Mouse (Mus musculus) kidney, postnatal 4 days (tissue): ENCODE measurements around the gene Mup17.
"Not testable (repeated sequence)": the region's sequence is repeated elsewhere in the genome, so short reads cannot be mapped to it uniquely, and the experiment has no call there.

ENCODE experiments used
- DNase-seq, 2 experiments: peaks; one replicate each; pipeline ENCODE4 v3.0.0; 2021; ENCODE audit warnings: mixed read lengths in 2 of 2

Mup17 gene

GRCm38 (mm10) chr4:61595771-61596170, at the start of gene Mup17:
Gene Mup17 (minus strand): TSS chr4:61595871.
- not testable (repeated sequence) for DNase-seq

- DNase-seq, result not testable (repeated sequence)
Measured at GRCm38 (mm10) chr4:61571561-61571960, 24.1 kb downstream of the Mup17 start.

GRCm38 (mm10) chr4:61555887-61556286, 39.8 kb downstream of the Mup17 start:
- peak; percentile 47 to 50 for DNase-seq
